Mouse (Mus musculus): Measurements from ENCODE around the gene AL731706.1. TPM values are rescaled to one million over a fixed set of nuclear protein-coding genes. Genes with fewer than 3 reads are reported as not detected.
"Not testable (repeated sequence)": the region's sequence is repeated elsewhere in the genome, so short reads cannot be mapped to it uniquely, and the experiment has no call there.

Gene AL731706.1
- polyA plus RNA-seq, 1 experiment, result 13.4 TPM

DNA sequence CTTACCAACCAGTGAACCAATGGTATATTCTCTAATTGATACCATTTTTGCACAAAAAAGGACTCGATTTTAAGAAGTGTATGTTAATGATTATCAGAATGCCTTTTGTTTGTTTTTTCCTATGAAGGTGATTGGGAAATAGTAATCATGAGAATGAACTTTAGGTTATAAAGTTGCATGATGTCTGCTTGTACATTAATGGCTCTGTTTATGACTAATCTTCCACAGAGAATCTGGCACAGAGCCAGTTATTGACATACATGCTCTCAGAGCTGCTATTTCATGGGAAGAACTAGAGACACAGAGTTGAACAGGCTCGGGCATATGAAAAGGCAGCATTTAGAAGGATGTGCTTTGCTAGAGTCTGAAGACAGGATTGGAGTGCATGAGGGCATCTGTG lies 4.9 kb upstream of the AL731706.1 start:
- Histone ChIP-seq H3K4me1 (ENCODE audit: control insufficient read depth, insufficient read depth, low read length) (no peaks in the 10 kb centered on the region), H3K27me3 (ENCODE audit: control insufficient read depth, insufficient read depth, low read length, poor library complexity, severe bottlenecking) (no peaks in the 10 kb centered on the region), H3K4me3 (ENCODE audit: low read depth, low read length) (no peak overlapping the region), H3K9ac (ENCODE audit: low read depth, poor library complexity, severe bottlenecking) (no peak overlapping the region), H3K27ac (ENCODE audit: insufficient read depth, low read length) (no peak overlapping the region), H3K9me3 (replicated peaks; ENCODE audit: control insufficient read depth, insufficient read depth, low read length, poor library complexity, severe bottlenecking) (no peaks in the 10 kb centered on the region), H3K36me3 (ENCODE audit: control insufficient read depth, insufficient read depth, low read length, poor library complexity, severe bottlenecking) (no peaks in the 10 kb centered on the region)
- TF ChIP-seq POLR2A (IDR thresholded peaks at IDR 0.05; ENCODE audit: insufficient read depth, low read length), result no peak

DNA sequence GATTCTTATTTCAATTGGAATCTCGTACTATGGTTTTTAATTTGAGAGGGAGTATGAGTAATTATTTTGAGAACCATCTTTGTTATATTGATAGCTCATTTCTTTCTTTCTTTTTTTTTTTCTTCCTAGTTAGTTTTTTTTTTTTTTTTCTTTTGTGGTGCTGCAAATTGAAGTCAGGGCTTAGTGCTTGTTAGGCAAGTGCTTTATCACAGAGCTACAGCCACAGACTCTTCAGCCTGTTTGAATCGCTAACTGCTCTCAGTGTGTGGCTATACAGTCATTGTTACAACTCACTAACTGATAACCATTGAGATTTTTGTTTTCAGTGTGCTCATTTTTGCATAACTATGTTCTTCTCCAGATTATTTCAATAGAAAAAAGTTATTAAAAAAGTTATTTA lies 3.3 kb upstream of the AL731706.1 start:
- no peak overlapping the region for H3K27ac ChIP-seq (ENCODE audit: insufficient read depth, low read length)
- no peaks in the 10 kb centered on the region for H3K36me3 ChIP-seq (ENCODE audit: control insufficient read depth, insufficient read depth, low read length, poor library complexity, severe bottlenecking)
- no peaks in the 10 kb centered on the region for H3K27me3 ChIP-seq (ENCODE audit: control insufficient read depth, insufficient read depth, low read length, poor library complexity, severe bottlenecking)
- H3K9me3 ChIP-seq (replicated peaks; ENCODE audit: control insufficient read depth, insufficient read depth, low read length, poor library complexity, severe bottlenecking), result no peaks in the 10 kb centered on the region
- H3K4me3 ChIP-seq (ENCODE audit: low read depth, low read length), result no peak overlapping the region
- no peaks in the 10 kb centered on the region for H3K4me1 ChIP-seq (ENCODE audit: control insufficient read depth, insufficient read depth, low read length)
- no peak overlapping the region for H3K9ac ChIP-seq (ENCODE audit: low read depth, poor library complexity, severe bottlenecking)
- TF ChIP-seq POLR2A (IDR thresholded peaks at IDR 0.05; ENCODE audit: insufficient read depth, low read length) (no peak), CTCF (IDR thresholded peaks at IDR 0.05; ENCODE audit: low read depth, low read length) (no peak), EP300 (IDR thresholded peaks at IDR 0.05; ENCODE audit: insufficient read depth, low read depth, low read length) (no peak)

DNA sequence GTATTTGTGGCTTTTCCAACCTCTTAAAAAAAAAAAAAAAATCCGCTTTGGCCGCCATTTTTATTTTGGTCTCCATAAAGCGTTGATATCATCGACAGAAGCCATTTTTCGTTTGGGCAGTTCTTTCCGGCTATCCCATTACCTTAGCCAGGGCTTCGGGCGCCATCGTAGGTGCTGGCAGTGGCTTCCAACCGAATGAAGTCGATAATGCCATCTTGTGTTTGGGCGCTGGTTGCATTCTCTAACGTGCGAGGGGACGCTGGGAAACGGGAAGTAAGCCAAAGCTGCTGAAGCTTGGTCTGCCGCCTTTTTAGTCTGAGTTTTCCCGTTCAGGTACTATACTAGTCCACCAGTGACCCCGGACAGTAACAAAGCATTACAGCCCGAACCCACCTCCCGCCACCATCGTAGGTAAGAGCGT lies 772 bp upstream of the AL731706.1 start:
- H3K27ac ChIP-seq (ENCODE audit: insufficient read depth, low read length), result peak overlapping the region; percentile 30; the same call in 1 of the 2 replicates
- no peaks in the 10 kb centered on the region for H3K27me3 ChIP-seq (ENCODE audit: control insufficient read depth, insufficient read depth, low read length, poor library complexity, severe bottlenecking)
- H3K4me1 ChIP-seq (ENCODE audit: control insufficient read depth, insufficient read depth, low read length), result no peaks in the 10 kb centered on the region
- no peaks in the 10 kb centered on the region for H3K9me3 ChIP-seq (replicated peaks; ENCODE audit: control insufficient read depth, insufficient read depth, low read length, poor library complexity, severe bottlenecking)
- peak overlapping the region; percentile 100 for H3K4me3 ChIP-seq (ENCODE audit: low read depth, low read length)
- H3K36me3 ChIP-seq (ENCODE audit: control insufficient read depth, insufficient read depth, low read length, poor library complexity, severe bottlenecking), result peaks cover 4% of the 10 kb centered on the region; the same call in 1 of the 2 replicates
- H3K9ac ChIP-seq (ENCODE audit: low read depth, poor library complexity, severe bottlenecking), result peak overlapping the region; percentile 70
- TF ChIP-seq POLR2A (IDR thresholded peaks at IDR 0.05; ENCODE audit: insufficient read depth, low read length) (peak; percentile 23), EP300 (IDR thresholded peaks at IDR 0.05; ENCODE audit: insufficient read depth, low read depth, low read length) (no peak; the same call in 1 of the 2 replicates), CTCF (IDR thresholded peaks at IDR 0.05; ENCODE audit: low read depth, low read length) (no peak)

- H3K4me1 ChIP-seq (ENCODE audit: control insufficient read depth, insufficient read depth, low read length), result not testable (repeated sequence)
Measured at GRCm38 (mm10) chr2:136890716-136891067, 497 bp downstream of the AL731706.1 start.

DNA sequence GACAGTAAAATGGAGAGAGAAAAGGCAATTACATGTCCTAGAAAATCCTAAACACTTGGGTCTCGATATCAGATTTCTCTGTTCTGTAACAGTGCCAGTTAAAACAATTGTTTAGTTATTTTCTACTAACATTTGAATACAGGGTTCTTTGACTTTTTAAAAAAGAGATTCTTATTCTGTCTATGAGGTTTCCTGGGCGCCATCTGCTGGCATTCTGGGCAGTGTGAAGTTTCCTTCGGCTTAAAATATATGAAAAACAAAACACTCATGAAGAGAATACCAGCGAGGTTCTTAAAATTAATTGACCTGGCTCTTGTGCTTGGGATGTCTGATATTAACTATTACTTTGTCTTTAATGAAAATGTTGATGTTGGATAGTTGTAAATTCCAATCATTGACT lies 4.3 kb downstream of the AL731706.1 start:
- Histone ChIP-seq H3K4me1 (ENCODE audit: control insufficient read depth, insufficient read depth, low read length) (no peaks in the 10 kb centered on the region), H3K9ac (ENCODE audit: low read depth, poor library complexity, severe bottlenecking) (no peak overlapping the region), H3K4me3 (ENCODE audit: low read depth, low read length) (no peak overlapping the region), H3K36me3 (ENCODE audit: control insufficient read depth, insufficient read depth, low read length, poor library complexity, severe bottlenecking) (peaks cover 30% of the 10 kb centered on the region), H3K9me3 (replicated peaks; ENCODE audit: control insufficient read depth, insufficient read depth, low read length, poor library complexity, severe bottlenecking) (no peaks in the 10 kb centered on the region), H3K27ac (ENCODE audit: insufficient read depth, low read length) (no peak overlapping the region), H3K27me3 (ENCODE audit: control insufficient read depth, insufficient read depth, low read length, poor library complexity, severe bottlenecking) (no peaks in the 10 kb centered on the region)
- TF ChIP-seq CTCF (IDR thresholded peaks at IDR 0.05; ENCODE audit: low read depth, low read length), result no peak
- TF ChIP-seq EP300 (IDR thresholded peaks at IDR 0.05; ENCODE audit: insufficient read depth, low read depth, low read length), result no peak
- TF ChIP-seq POLR2A (IDR thresholded peaks at IDR 0.05; ENCODE audit: insufficient read depth, low read length), result no peak

More at GRCm38 (mm10) chr2:136890716-136891067, 497 bp downstream of the AL731706.1 start:
- not testable (repeated sequence) for H3K9me3 ChIP-seq (replicated peaks; ENCODE audit: control insufficient read depth, insufficient read depth, low read length, poor library complexity, severe bottlenecking); H3K36me3 ChIP-seq (ENCODE audit: control insufficient read depth, insufficient read depth, low read length, poor library complexity, severe bottlenecking); H3K27me3 ChIP-seq (ENCODE audit: control insufficient read depth, insufficient read depth, low read length, poor library complexity, severe bottlenecking)
- peak overlapping the region; percentile 44 for H3K9ac ChIP-seq (ENCODE audit: low read depth, poor library complexity, severe bottlenecking)
- H3K4me3 ChIP-seq (ENCODE audit: low read depth, low read length), result peak overlapping the region; percentile 68
- peak overlapping the region; percentile 21 for H3K27ac ChIP-seq (ENCODE audit: insufficient read depth, low read length)

- Histone ChIP-seq H3K27me3 (ENCODE audit: control insufficient read depth, insufficient read depth, low read length, poor library complexity, severe bottlenecking) (no peaks in the 10 kb centered on the region), H3K36me3 (ENCODE audit: control insufficient read depth, insufficient read depth, low read length, poor library complexity, severe bottlenecking) (peaks cover 38% of the 10 kb centered on the region), H3K9ac (ENCODE audit: low read depth, poor library complexity, severe bottlenecking) (no peak within 1 kb of the TSS), H3K4me3 (ENCODE audit: low read depth, low read length) (no peak within 1 kb of the TSS), H3K27ac (ENCODE audit: insufficient read depth, low read length) (no peak within 1 kb of the TSS), H3K4me1 (ENCODE audit: control insufficient read depth, insufficient read depth, low read length) (no peaks in the 10 kb centered on the region), H3K9me3 (replicated peaks; ENCODE audit: control insufficient read depth, insufficient read depth, low read length, poor library complexity, severe bottlenecking) (no peaks in the 10 kb centered on the region)
- TF ChIP-seq POLR2A (IDR thresholded peaks at IDR 0.05; ENCODE audit: insufficient read depth, low read length), result no peak
- no peak for TF ChIP-seq CTCF (IDR thresholded peaks at IDR 0.05; ENCODE audit: low read depth, low read length)
- no peak for TF ChIP-seq EP300 (IDR thresholded peaks at IDR 0.05; ENCODE audit: insufficient read depth, low read depth, low read length)
Measured at GRCm38 (mm10) chr2:136885579-136885978, 5.6 kb downstream of the AL731706.1 start, which contains the start of gene AL731706.2. Gene AL731706.2, minus strand, starts transcription at chr2:136885679.
